In genomic region chr3:107153772-107154655, GRCm38 (mm10) we compare ENCODE assay signal across 22 mouse cellular contexts. TPM values are rescaled to one million over a fixed set of nuclear protein-coding genes. Genes with fewer than 3 reads are reported as not detected.
DNase-seq lines count a peak whose midpoint lies in the region; ATAC-seq lines count a peak whose summit lies in the region.
"Had no signal": no experiment of that assay in that cellular context is flagged by ENCODE, and none has a peak within 500 bp of the region (broad histone marks: within the 10 kb centered on the region; RNA-seq: fewer than 3 reads in every experiment).

No protein-coding gene starts in this region.

- H3K4me3 ChIP-seq in heart, embryonic 12.5 days = no peak overlapping the region
- H3K4me3 ChIP-seq in liver, embryonic 12.5 days = no peak overlapping the region
- H3K4me3 ChIP-seq: liver, embryonic 13.5 days; megakaryocyte, embryonic 14.5 days; neural tube, embryonic 13.5 days had no signal

- H3K36me3 ChIP-seq in heart, embryonic 12.5 days = no peaks in the 10 kb centered on the region
- H3K36me3 ChIP-seq in liver, embryonic 12.5 days = no peaks in the 10 kb centered on the region
- H3K36me3 ChIP-seq: liver, embryonic 13.5 days; neural tube, embryonic 13.5 days had no signal

- no peak for ATAC-seq in heart, embryonic 12.5 days (ENCODE audit: insufficient number of reproducible peaks, low FRiP score)
- no peak for ATAC-seq in liver, embryonic 12.5 days
- ATAC-seq: forebrain, embryonic 14.5 days had no signal

- H3K4me2 ChIP-seq in heart, embryonic 12.5 days = no peak overlapping the region
- no peak overlapping the region for H3K4me2 ChIP-seq in liver, embryonic 12.5 days
- H3K4me2 ChIP-seq: liver, embryonic 13.5 days; neural tube, embryonic 13.5 days had no signal

- peaks cover 5% of the 10 kb centered on the region for H3K27me3 ChIP-seq in heart, embryonic 12.5 days (replicated peaks)
- H3K27me3 ChIP-seq in liver, embryonic 12.5 days (replicated peaks) = peaks cover 4% of the 10 kb centered on the region
- H3K27me3 ChIP-seq: CH12.LX; neural tube, embryonic 13.5 days had no signal

- DNase-seq in heart, adult 11 months = peak; percentile 67
- DNase-seq in brain, adult 2 months (ENCODE audit: low read depth, low spot score) = peak; percentile 76
- DNase-seq in cerebellum, postnatal 25 days = peak; percentile 63 to 65
- DNase-seq in kidney, postnatal 14 days = peak; percentile 6
- no peak for DNase-seq in thymus, postnatal 14 days
- no peak for DNase-seq in gastrocnemius, adult 18-20 months (ENCODE audit: low spot score)
- DNase-seq: adrenal gland, postnatal 36 days; heart, postnatal 14 days; liver, embryonic 13.5 days; right cerebral cortex, postnatal 4 days; thymus, adult 2 months had no signal

- H3K9me3 ChIP-seq in heart, embryonic 12.5 days (replicated peaks) = no peaks in the 10 kb centered on the region
- H3K9me3 ChIP-seq in liver, embryonic 12.5 days (replicated peaks) = no peaks in the 10 kb centered on the region
- H3K9me3 ChIP-seq: liver, embryonic 13.5 days; megakaryocyte, embryonic 14.5 days; neural tube, embryonic 13.5 days had no signal

- no peak overlapping the region for H3K27ac ChIP-seq in heart, embryonic 12.5 days (ENCODE audit: poor library complexity, severe bottlenecking)
- no peak overlapping the region for H3K27ac ChIP-seq in liver, embryonic 12.5 days
- H3K27ac ChIP-seq: liver, embryonic 13.5 days; neural tube, embryonic 13.5 days had no signal

- no peaks in the 10 kb centered on the region for H3K4me1 ChIP-seq in heart, embryonic 12.5 days (replicated peaks)
- H3K4me1 ChIP-seq in liver, embryonic 12.5 days = no peaks in the 10 kb centered on the region
- H3K4me1 ChIP-seq: liver, embryonic 13.5 days; megakaryocyte, embryonic 14.5 days had no signal

- WGBS in heart, embryonic 12.5 days = 77% methylated on average over 11 of the region's 11 CpGs
- WGBS in liver, embryonic 12.5 days (ENCODE audit: insufficient replicate concordance) = 57% methylated on average over 11 of the region's 11 CpGs

- no peak overlapping the region for H3K9ac ChIP-seq in heart, embryonic 12.5 days
- no peak overlapping the region for H3K9ac ChIP-seq in liver, embryonic 12.5 days
- H3K9ac ChIP-seq: liver, embryonic 13.5 days; neural tube, embryonic 13.5 days had no signal

RNA-seq across cellular contexts. Expression of gene Kcna10, which starts 28.8 kb away (rescaled TPM):
- polyA plus RNA-seq in heart, embryonic 12.5 days (2016; fragmentation: Nextera tagmentation; extraction: Ambion mirVana) = not detected in 2 replicates
- polyA plus RNA-seq in liver, embryonic 12.5 days (2016; fragmentation: Nextera tagmentation; extraction: Ambion mirVana) = not detected in 2 replicates
- total RNA-seq in gastrocnemius, adult 18-20 months (2021) = not detected
- total RNA-seq: adrenal gland, postnatal 36 days; CH12.LX; gastrocnemius, adult 8-10 months; heart, adult 8-10 months; heart, postnatal 14 days; layer of hippocampus, adult 8-10 months had no signal
- polyA plus RNA-seq: forebrain, embryonic 14.5 days; liver, embryonic 13.5 days; lung, embryonic 16.5 days; neural tube, embryonic 13.5 days; stomach, embryonic 14.5 days; thymus, adult 2 months had no signal

RNA-seq across cellular contexts. Expression of gene Kcna2, which starts 53.1 kb away (rescaled TPM):
- 0.03 TPM in 1 of 2 replicates, not detected in the other for polyA plus RNA-seq in heart, embryonic 12.5 days (2016; fragmentation: Nextera tagmentation; extraction: Ambion mirVana)
- polyA plus RNA-seq in liver, embryonic 12.5 days (2016; fragmentation: Nextera tagmentation; extraction: Ambion mirVana) = 0.05 TPM in 1 of 2 replicates, not detected in the other
- 1 to 10 TPM; 1.6 to 1.7 TPM for total RNA-seq in gastrocnemius, adult 18-20 months (2021)
- total RNA-seq: CH12.LX had no signal

Comparison
In these comparisons a context has a peak if more than half of its experiments do, and no peak if none do; other contexts are left out.
1. DNase-seq: peak in heart, adult 11 months (single experiment), brain, adult 2 months (single experiment), cerebellum, postnatal 25 days (2 of 2) and kidney, postnatal 14 days (single experiment); none in thymus, postnatal 14 days (single experiment) and gastrocnemius, adult 18-20 months (single experiment).